Mouse (Mus musculus) T-helper 2 cell (primary cell): Measurements from ENCODE around the gene Ptprk.

Experiments
- in situ Hi-C: fragments of 300-600 bp; cut with MboI, MseI; formaldehyde crosslinking; loops from one replicate; pipeline ENCODE4 v1.15.1; 2025; ENCODE audit warnings: high pct_unique_total_duplicates

Ptprk gene

GRCm38 (mm10) chr10:28395610-28396519 lies 321.2 kb downstream of the Ptprk start:
- in situ Hi-C loops: no loop called here

GRCm38 (mm10) chr10:28396520-28396915 lies 321.9 kb downstream of the Ptprk start:
- in situ Hi-C loops: no loop called here

GRCm38 (mm10) chr10:28401796-28402195 lies 327.2 kb downstream of the Ptprk start:
- in situ Hi-C loops: no loop called here

- in situ Hi-C loops: no loop called here
Measured at GRCm38 (mm10) chr10:28408980-28409379, 334.4 kb downstream of the Ptprk start.

GRCm38 (mm10) chr10:28414823-28415222 lies 340.2 kb downstream of the Ptprk start:
- in situ Hi-C loops: no loop called here

DNA sequence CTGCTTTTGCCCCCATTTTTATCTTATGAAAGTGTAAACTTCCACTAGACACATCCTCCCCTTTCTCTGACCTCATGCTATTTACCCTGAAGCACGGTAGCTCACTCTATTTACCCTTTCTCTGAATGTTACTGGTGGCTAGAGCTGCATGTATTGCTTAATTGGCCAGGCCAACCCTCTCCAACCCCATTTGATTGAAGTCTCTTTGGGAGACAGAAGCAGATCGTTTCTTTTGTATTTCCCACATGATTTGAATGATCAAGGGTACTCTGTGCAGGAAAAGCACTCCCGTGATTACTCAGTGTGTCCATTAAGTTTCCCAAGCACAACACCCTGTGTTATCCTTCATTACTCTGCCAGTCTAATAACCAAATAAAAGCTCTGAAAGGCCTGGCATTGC lies 348.0 kb downstream of the Ptprk start:
- in situ Hi-C loops: no loop called here

DNA sequence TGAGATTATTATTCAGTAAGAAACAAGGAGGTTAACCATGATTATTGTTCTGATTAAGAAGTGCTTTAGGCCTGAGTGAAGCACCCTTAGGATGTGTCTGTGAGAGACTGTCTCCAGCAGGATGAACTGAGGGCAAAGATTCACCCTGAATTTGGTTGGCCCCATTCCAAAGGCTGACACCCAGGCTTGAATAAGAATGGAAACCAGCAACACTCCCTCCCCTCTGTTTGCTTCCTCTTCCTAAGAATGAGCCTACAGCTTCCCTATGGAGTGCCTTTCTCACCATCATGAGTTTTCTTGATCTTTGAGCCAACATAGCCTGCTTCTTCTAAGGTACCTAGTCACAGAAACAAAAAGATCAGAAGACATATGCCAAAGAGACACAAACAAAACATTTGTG lies 350.8 kb downstream of the Ptprk start:
- in situ Hi-C loops: no loop called here

GRCm38 (mm10) chr10:28436084-28436483 lies 361.5 kb downstream of the Ptprk start:
- in situ Hi-C loops: no loop called here

- in situ Hi-C loops: loop anchor here (10.0 to 25.0 kb wide), 2 partner anchors 245 to 512 kb away; no protein-coding TSS in a partner anchor
Measured at GRCm38 (mm10) chr10:28449853-28450252, 375.2 kb downstream of the Ptprk start.

- in situ Hi-C loops: loop anchor here (10.0 to 25.0 kb wide), 2 partner anchors 246 to 512 kb away; no protein-coding TSS in a partner anchor
Measured at GRCm38 (mm10) chr10:28450642-28451041, 376.0 kb downstream of the Ptprk start.

DNA sequence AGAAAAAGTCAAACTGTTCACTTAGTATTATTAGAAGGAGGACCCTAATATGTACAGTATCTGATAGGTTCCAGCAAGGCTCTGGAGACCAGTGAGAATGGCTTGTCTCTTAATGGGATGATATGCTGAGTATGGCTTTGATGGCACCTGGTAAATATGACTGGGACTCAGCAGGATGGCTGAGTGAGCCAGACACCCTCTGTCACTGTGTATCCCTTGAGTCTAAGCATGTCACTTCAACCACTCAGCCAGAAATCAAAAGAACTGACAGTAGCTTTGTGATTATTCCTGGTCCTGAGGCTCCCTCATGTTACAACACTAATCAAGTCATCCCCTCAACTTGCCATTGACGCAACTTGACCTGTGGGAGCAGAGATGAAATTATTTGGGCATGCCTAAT lies 383.4 kb downstream of the Ptprk start:
- in situ Hi-C loops: loop anchor here (10.0 to 25.0 kb wide), 2 partner anchors 253 to 504 kb away; no protein-coding TSS in a partner anchor

- in situ Hi-C loops: loop anchor here (10.0 to 25.0 kb wide), 2 partner anchors 255 to 502 kb away; no protein-coding TSS in a partner anchor
Measured at GRCm38 (mm10) chr10:28459963-28460362, 385.3 kb downstream of the Ptprk start.

GRCm38 (mm10) chr10:28463706-28464105 lies 389.1 kb downstream of the Ptprk start:
- in situ Hi-C loops: loop anchor here (25.0 kb wide), 1 partner anchor 499 kb away; no protein-coding TSS in a partner anchor

- in situ Hi-C loops: loop anchor here (25.0 kb wide), 1 partner anchor 497 kb away; no protein-coding TSS in a partner anchor
Measured at GRCm38 (mm10) chr10:28464766-28465548, 390.3 kb downstream of the Ptprk start.

GRCm38 (mm10) chr10:28485574-28485973 lies 411.0 kb downstream of the Ptprk start:
- in situ Hi-C loops: no loop called here

- in situ Hi-C loops: no loop called here
Measured at GRCm38 (mm10) chr10:28491006-28491405, 416.4 kb downstream of the Ptprk start.

GRCm38 (mm10) chr10:28492206-28492605 lies 417.6 kb downstream of the Ptprk start:
- in situ Hi-C loops: no loop called here

DNA sequence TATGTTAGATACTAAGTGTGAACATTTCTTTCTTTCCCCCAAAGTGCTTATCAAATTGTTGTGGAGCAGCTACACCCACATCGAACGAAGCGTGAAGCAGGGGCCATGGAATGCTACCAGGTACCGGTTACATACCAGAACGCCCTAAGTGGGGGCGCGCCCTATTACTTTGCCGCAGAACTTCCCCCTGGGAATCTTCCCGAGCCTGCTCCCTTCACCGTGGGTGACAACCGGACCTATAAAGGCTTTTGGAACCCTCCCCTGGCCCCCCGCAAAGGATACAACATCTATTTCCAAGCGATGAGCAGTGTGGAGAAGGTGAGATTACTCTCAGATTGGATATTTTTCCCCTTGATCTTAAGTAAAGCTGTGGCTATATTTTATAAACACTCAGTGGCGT lies 418.2 kb downstream of the Ptprk start:
- in situ Hi-C loops: no loop called here

DNA sequence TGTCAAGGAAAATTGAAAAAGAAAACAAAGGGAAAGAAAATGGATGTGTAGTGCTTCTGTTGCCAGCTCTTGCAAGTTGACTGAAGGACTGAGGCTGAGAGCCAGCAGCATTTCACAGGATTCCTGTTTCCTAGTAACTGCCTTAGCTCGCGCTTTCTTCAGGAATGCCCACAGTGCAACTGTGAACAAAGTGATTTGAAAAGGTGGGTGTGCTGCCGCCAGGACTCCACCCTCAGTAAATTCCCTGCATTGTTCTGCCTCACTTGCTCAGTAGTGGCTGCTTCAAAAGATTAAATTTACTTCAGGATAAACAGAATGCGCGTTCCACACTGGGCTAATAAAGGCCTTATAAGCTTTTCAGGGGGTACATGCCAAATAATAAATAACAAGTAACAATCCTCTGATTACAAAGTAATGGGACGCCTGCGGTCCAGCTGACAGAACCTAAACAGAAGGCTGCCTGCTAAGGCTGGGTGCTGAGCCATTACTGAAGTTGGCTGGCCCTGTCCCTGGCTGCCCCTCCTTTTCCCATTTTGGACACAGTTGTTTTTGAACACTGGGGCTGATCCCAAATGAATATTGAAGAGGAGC lies 418.7 kb downstream of the Ptprk start:
- in situ Hi-C loops: no loop called here

- in situ Hi-C loops: loop anchor here (5.0 kb wide), 1 partner anchor 350 kb away; no protein-coding TSS in a partner anchor
Measured at GRCm38 (mm10) chr10:28497791-28498190, 423.2 kb downstream of the Ptprk start.

GRCm38 (mm10) chr10:28498504-28498903 lies 423.9 kb downstream of the Ptprk start:
- in situ Hi-C loops: loop anchor here (5.0 kb wide), 1 partner anchor 349 kb away; no protein-coding TSS in a partner anchor
